Mouse (Mus musculus): ENCODE results near the gene Aqp2. TPM values are rescaled to one million over a fixed set of nuclear protein-coding genes. Genes with fewer than 3 reads are reported as not detected.

The Aqp2 gene
- total RNA-seq, 2 experiments from 2014 or later, result not detected

GRCm38 (mm10) chr15:99614273-99614672 lies 35.4 kb downstream of the Aqp2 start:
- ATAC-seq (replicated peaks; ENCODE audit: poor library complexity, severe bottlenecking), result no peak

GRCm38 (mm10) chr15:99614753-99615152 lies 35.9 kb downstream of the Aqp2 start:
- ATAC-seq (replicated peaks; ENCODE audit: poor library complexity, severe bottlenecking), result no peak

- no peak for ATAC-seq (replicated peaks; ENCODE audit: poor library complexity, severe bottlenecking)
Measured at GRCm38 (mm10) chr15:99615246-99615645, 36.4 kb downstream of the Aqp2 start.

GRCm38 (mm10) chr15:99618595-99618994 lies 39.7 kb downstream of the Aqp2 start:
- peak; percentile 95 for ATAC-seq (replicated peaks; ENCODE audit: poor library complexity, severe bottlenecking)

GRCm38 (mm10) chr15:99619821-99620220 lies 41.0 kb downstream of the Aqp2 start:
- no peak for ATAC-seq (replicated peaks; ENCODE audit: poor library complexity, severe bottlenecking)

GRCm38 (mm10) chr15:99622063-99622462 lies 43.2 kb downstream of the Aqp2 start:
- no peak for ATAC-seq (replicated peaks; ENCODE audit: poor library complexity, severe bottlenecking)

GRCm38 (mm10) chr15:99631618-99632017 lies 52.8 kb downstream of the Aqp2 start:
- ATAC-seq (replicated peaks; ENCODE audit: poor library complexity, severe bottlenecking), result 0 out of 2 replicates have a peak, but pooled peaks have one; percentile 30

Other genes with a start within 250 kb of the Aqp2 start
- gene Fmnl3, start 208.6 kb upstream of the Aqp2 start, total RNA-seq (2014; fragmentation: Nextera tagmentation), result 18.0 and 22.5 TPM in 2 replicates
- gene Fmnl3, start 208.6 kb upstream of the Aqp2 start, total RNA-seq (2017), result 20.7 and 23.8 TPM in 2 replicates
- 383 and 409 TPM in 2 replicates for gene Tmbim6, start 186.2 kb upstream of the Aqp2 start, total RNA-seq (2014; fragmentation: Nextera tagmentation)
- gene Tmbim6, start 186.2 kb upstream of the Aqp2 start, total RNA-seq (2017), result 163 and 164 TPM in 2 replicates
- gene Nckap5l, start 121.3 kb upstream of the Aqp2 start, total RNA-seq (2014; fragmentation: Nextera tagmentation), result 5.0 and 13.4 TPM in 2 replicates
- gene Nckap5l, start 121.3 kb upstream of the Aqp2 start, total RNA-seq (2017), result 0.26 and 7.5 TPM in 2 replicates
- 3.1 and 3.6 TPM in 2 replicates for gene Bcdin3d, start 104.3 kb upstream of the Aqp2 start, total RNA-seq (2014; fragmentation: Nextera tagmentation)
- 2.9 and 4.2 TPM in 2 replicates for gene Bcdin3d, start 104.3 kb upstream of the Aqp2 start, total RNA-seq (2017)
- gene Faim2, start 50.9 kb upstream of the Aqp2 start, total RNA-seq (2014; fragmentation: Nextera tagmentation), result not detected in 2 replicates
- 0.17 TPM in 1 of 2 replicates, not detected in the other for gene Faim2, start 50.9 kb upstream of the Aqp2 start, total RNA-seq (2017)
- not detected in 2 replicates for gene Aqp5, start 11.7 kb downstream of the Aqp2 start, total RNA-seq (2014; fragmentation: Nextera tagmentation)
- not detected in 2 replicates for gene Aqp5, start 11.7 kb downstream of the Aqp2 start, total RNA-seq (2017)
- not detected in 2 replicates for gene Aqp6, start 22.3 kb downstream of the Aqp2 start, total RNA-seq (2014; fragmentation: Nextera tagmentation)
- gene Aqp6, start 22.3 kb downstream of the Aqp2 start, total RNA-seq (2017), result not detected in 2 replicates
- 47.0 and 75.5 TPM in 2 replicates for gene Racgap1, start 72.6 kb downstream of the Aqp2 start, total RNA-seq (2014; fragmentation: Nextera tagmentation)
- 76.4 and 80.0 TPM in 2 replicates for gene Racgap1, start 72.6 kb downstream of the Aqp2 start, total RNA-seq (2017)
- gene Asic1, start 91.3 kb downstream of the Aqp2 start, total RNA-seq (2014; fragmentation: Nextera tagmentation), result not detected in 2 replicates
- gene Asic1, start 91.3 kb downstream of the Aqp2 start, total RNA-seq (2017), result not detected in 2 replicates
- gene Smarcd1, start 123.1 kb downstream of the Aqp2 start, total RNA-seq (2014; fragmentation: Nextera tagmentation), result 29.8 and 34.7 TPM in 2 replicates
- 16.3 and 28.0 TPM in 2 replicates for gene Smarcd1, start 123.1 kb downstream of the Aqp2 start, total RNA-seq (2017)
- gene Gm17349, start 126.4 kb downstream of the Aqp2 start, total RNA-seq (2014; fragmentation: Nextera tagmentation), result not detected in 2 replicates
- gene Gm17349, start 126.4 kb downstream of the Aqp2 start, total RNA-seq (2017), result not detected in 2 replicates
- gene Gpd1, start 138.5 kb downstream of the Aqp2 start, total RNA-seq (2014; fragmentation: Nextera tagmentation), result 0.68 and 0.86 TPM in 2 replicates
- gene Gpd1, start 138.5 kb downstream of the Aqp2 start, total RNA-seq (2017), result 0.10 and 0.34 TPM in 2 replicates
- gene Cox14, start 146.6 kb downstream of the Aqp2 start, total RNA-seq (2014; fragmentation: Nextera tagmentation), result 57.0 and 57.1 TPM in 2 replicates
- 38.9 and 47.3 TPM in 2 replicates for gene Cox14, start 146.6 kb downstream of the Aqp2 start, total RNA-seq (2017)
- 34.8 and 58.3 TPM in 2 replicates for gene Cers5, start 193.8 kb downstream of the Aqp2 start, total RNA-seq (2014; fragmentation: Nextera tagmentation)
- gene Cers5, start 193.8 kb downstream of the Aqp2 start, total RNA-seq (2017), result 17.9 and 24.5 TPM in 2 replicates